Mouse (Mus musculus): ENCODE measurements around the gene Cxcl3.

DNA sequence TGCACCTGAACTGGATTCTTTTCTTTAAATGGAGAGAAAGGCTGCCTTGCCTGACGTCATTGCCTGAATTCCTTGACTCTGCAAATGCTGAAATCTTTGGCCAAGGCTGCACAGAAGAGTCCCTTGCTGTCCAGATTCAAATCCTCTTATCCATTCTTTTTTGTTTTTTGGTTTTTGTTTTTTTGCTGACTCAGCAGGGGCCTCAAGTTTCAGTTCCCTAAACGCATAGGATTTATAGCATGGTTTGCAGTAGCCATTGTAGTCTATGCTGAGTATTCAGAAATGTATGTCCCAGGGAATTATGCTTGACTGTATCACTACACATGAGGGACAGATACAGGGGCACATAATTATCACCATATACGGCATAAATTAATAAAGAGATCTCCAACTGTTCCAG, 14.5 kb upstream of the Cxcl3 start:
- TF ChIP-seq TAL1 (conservative IDR thresholded peaks at IDR 0.05; ENCODE audit: low read depth, low read length), result no peak
- TF ChIP-seq CTCF (IDR thresholded peaks at IDR 0.05; ENCODE audit: low read depth, low read length), result no peak
- TF ChIP-seq GATA1 (IDR thresholded peaks at IDR 0.05; ENCODE audit: borderline replicate concordance, low read length), result no peak
- no peak for TF ChIP-seq GATA2 (IDR thresholded peaks at IDR 0.05; ENCODE audit: borderline replicate concordance, low read depth, low read length)
